Mouse (Mus musculus) liver, embryonic 13.5 days (tissue): ENCODE data around the gene Nps. TPM values are rescaled to one million over a fixed set of nuclear protein-coding genes. Genes with fewer than 3 reads are reported as not detected.

Experiments
- polyA plus RNA-seq: library from polyadenylated mRNA; unstranded; fragments of >200 nt; fragmentation: Nextera tagmentation; extraction: Ambion mirVana; gene quantifications from 2 replicates; pipeline ENCODE4 v1.2.1, GENCODE M21; 2015

The Nps gene
- polyA plus RNA-seq, 1 experiment from 2014 or later, result not detected

Other genes with a start within 250 kb of the Nps start
- not detected in 2 replicates for gene Foxi2, start 151.6 kb downstream of the Nps start, polyA plus RNA-seq